Mouse (Mus musculus) hindbrain, embryonic 14.5 days (tissue): ENCODE results near the gene Gm21962. TPM values are rescaled to one million over a fixed set of nuclear protein-coding genes. Genes with fewer than 3 reads are reported as not detected.
A peak's percentile ranks its signal among the peaks of the same experiment; 100 is the strongest.
"Not testable (repeated sequence)": the region's sequence is repeated elsewhere in the genome, so short reads cannot be mapped to it uniquely, and the experiment has no call there.

Source experiments
- ATAC-seq: fragments of 200-750 bp; cut with Nextera tagmentation; 2 replicates; pipeline ENCODE4 v1.8.0; 2017; ENCODE audit warnings: moderate number of reproducible peaks, mild to moderate bottlenecking, moderate TSS enrichment, moderate library complexity; ENCODE audit not compliant: low FRiP score
- DNase-seq: peaks from one replicate; pipeline ENCODE4 v3.0.0-alpha.2; 2015; ENCODE audit warnings: low spot score
- H3K27ac ChIP-seq: fragments of 300-500 bp; sonication (generic); 2 replicates; pipeline ENCODE4 v1.5.1; 2014; ENCODE audit warnings: mild to moderate bottlenecking, moderate library complexity
- H3K27me3 ChIP-seq: fragments of 300-500 bp; sonication (generic); 2 replicates; pipeline ENCODE4 v1.6.1; 2014; ENCODE audit warnings: mild to moderate bottlenecking, low read length, mixed read lengths; ENCODE audit not compliant: control insufficient read depth, insufficient read depth
- H3K36me3 ChIP-seq: fragments of 300-500 bp; sonication (generic); replicated peaks from 2 replicates; pipeline ENCODE4 v1.6.1; 2014; ENCODE audit not compliant: control insufficient read depth, insufficient read depth
- H3K4me1 ChIP-seq: fragments of 300-500 bp; sonication (generic); replicated peaks from 2 replicates; pipeline ENCODE4 v1.6.1; 2014; ENCODE audit warnings: antibody characterized with exemption, low read length, mixed read lengths; ENCODE audit not compliant: control insufficient read depth, insufficient read depth
- H3K4me2 ChIP-seq: fragments of 300-500 bp; sonication (generic); replicated peaks from 2 replicates; pipeline ENCODE4 v1.6.1; 2014; ENCODE audit warnings: mild to moderate bottlenecking, moderate library complexity
- H3K4me3 ChIP-seq: fragments of 300-500 bp; sonication (generic); replicated peaks from 2 replicates; pipeline ENCODE4 v1.5.1; 2014; ENCODE audit warnings: mild to moderate bottlenecking, low read length
- H3K9ac ChIP-seq: fragments of 300-500 bp; sonication (generic); 2 replicates; pipeline ENCODE4 v1.6.1; 2014
- H3K9me3 ChIP-seq: fragments of 300-500 bp; sonication (generic); 2 replicates; pipeline ENCODE4 v1.6.1; 2016; ENCODE audit warnings: low read length; ENCODE audit not compliant: control insufficient read depth
- WGBS: fragments of 180-500 bp; shearing (Covaris S2); extraction: QIAGEN DNeasy Blood & Tissue Kit; methylation state at CpG from one replicate; pipeline ENCODE4 v1.1.7; 2014; 5-methylcytosine and 5-hydroxymethylcytosine counted together
- polyA plus RNA-seq: library from polyadenylated mRNA; unstranded; fragments of >200 nt; fragmentation: Nextera tagmentation; extraction: Ambion mirVana; gene quantifications from 2 replicates; pipeline ENCODE4 v1.2.1, GENCODE M21; 2014

The Gm21962 gene
- not detected in 2 replicates for polyA plus RNA-seq

DNA sequence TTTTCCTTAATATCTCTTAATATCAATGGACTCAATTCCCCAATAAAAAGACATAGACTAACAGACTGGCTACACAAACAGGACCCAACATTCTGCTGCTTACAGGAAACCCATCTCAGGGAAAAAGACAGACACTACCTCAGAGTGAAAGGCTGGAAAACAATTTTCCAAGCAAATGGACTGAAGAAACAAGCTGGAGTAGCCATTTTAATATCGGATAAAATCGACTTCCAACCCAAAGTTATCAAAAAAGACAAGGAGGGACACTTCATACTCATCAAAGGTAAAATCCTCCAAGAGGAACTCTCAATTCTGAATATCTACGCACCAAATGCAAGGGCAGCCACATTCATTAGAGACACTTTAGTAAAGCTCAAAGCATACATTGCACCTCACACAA, at the start of gene Gm21962:
Gene Gm21962 (plus strand): TSS at position 301 of the 400 bp plus-strand sequence.
- not testable (repeated sequence) for H3K4me2 ChIP-seq, H3K9me3 ChIP-seq, H3K27ac ChIP-seq, ATAC-seq, H3K4me3 ChIP-seq, H3K4me1 ChIP-seq, H3K9ac ChIP-seq, DNase-seq, H3K27me3 ChIP-seq, H3K36me3 ChIP-seq
- WGBS, result no CpG with 5 or more reads among the region's 3 CpGs

DNA sequence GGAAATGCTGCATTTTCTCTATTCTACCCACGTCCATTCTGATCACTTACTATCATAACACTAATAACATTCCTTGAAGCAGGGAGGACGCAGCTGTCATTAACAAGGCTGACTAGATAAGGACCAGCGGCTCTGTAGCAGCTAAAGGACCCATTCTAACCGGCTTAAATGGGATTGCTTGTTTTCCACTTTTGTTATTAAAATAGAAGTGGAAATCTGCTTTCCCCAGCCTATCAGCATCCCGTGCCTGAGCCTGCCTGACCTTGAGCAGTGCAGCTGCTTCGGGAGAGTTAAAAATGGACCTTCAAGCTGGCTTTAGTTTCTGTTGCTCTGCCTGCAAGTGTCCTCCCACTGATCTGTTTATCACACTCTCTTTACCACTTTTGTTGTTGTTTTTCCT, 49.2 kb upstream of the Gm21962 start:
- no peak overlapping the region for H3K4me2 ChIP-seq
- no peak overlapping the region for H3K27ac ChIP-seq
- H3K4me3 ChIP-seq, result no peak overlapping the region
- WGBS, result 31% methylated on average over 6 of the region's 6 CpGs
- peaks cover 20% of the 10 kb centered on the region for H3K27me3 ChIP-seq
- peaks cover 13% of the 10 kb centered on the region; the same call in 1 of the 2 replicates for H3K4me1 ChIP-seq
- H3K36me3 ChIP-seq, result no peaks in the 10 kb centered on the region
- DNase-seq (no peak), ATAC-seq (no peak)
- H3K9me3 ChIP-seq, result no peaks in the 10 kb centered on the region
- H3K9ac ChIP-seq, result no peak overlapping the region

DNA sequence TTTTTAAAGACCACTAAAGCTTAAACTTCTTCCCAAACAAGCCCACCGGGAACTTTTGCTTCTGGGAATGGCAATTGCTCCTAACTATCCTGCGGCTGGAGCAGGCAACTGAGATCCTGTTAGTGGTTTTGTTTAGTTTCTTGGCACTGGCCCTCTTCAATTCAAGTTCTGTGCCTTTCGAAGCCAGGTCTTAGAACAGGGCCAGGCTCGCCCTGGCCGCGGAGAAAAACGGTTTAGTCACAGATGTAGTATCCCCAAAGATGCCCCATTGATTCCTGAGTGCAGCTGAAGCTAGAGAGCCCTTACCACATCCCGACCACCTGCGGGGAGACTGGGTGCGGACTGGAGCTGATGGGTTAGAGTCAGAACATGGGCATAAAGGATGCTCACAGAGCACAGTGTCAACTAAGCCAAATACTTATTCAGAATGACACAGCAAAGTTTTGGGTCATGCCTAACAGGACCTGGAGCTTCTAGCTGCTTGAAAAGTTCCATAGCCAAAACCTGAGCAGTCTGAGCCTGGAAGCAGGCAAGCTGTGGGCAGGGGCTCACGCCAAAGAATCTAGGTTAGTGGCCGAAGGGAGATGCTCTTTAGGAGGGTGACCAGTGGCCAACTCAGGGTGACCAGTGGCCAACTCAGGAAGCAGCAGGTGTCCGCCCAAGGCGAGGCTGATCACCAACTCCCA, 48.3 kb upstream of the Gm21962 start:
- peak overlapping the region; percentile 69 for H3K4me2 ChIP-seq
- no peak overlapping the region for H3K9ac ChIP-seq
- peaks cover 13% of the 10 kb centered on the region; the same call in 1 of the 2 replicates for H3K4me1 ChIP-seq
- H3K27me3 ChIP-seq, result peaks cover 20% of the 10 kb centered on the region
- H3K27ac ChIP-seq, result no peak overlapping the region
- H3K36me3 ChIP-seq, result no peaks in the 10 kb centered on the region
- WGBS, result 26% methylated on average over 14 of the region's 14 CpGs
- H3K9me3 ChIP-seq, result no peaks in the 10 kb centered on the region
- no peak for DNase-seq
- peak overlapping the region; percentile 37 for H3K4me3 ChIP-seq
- ATAC-seq, result peak; percentile 49; the same call in 1 of the 2 replicates

DNA sequence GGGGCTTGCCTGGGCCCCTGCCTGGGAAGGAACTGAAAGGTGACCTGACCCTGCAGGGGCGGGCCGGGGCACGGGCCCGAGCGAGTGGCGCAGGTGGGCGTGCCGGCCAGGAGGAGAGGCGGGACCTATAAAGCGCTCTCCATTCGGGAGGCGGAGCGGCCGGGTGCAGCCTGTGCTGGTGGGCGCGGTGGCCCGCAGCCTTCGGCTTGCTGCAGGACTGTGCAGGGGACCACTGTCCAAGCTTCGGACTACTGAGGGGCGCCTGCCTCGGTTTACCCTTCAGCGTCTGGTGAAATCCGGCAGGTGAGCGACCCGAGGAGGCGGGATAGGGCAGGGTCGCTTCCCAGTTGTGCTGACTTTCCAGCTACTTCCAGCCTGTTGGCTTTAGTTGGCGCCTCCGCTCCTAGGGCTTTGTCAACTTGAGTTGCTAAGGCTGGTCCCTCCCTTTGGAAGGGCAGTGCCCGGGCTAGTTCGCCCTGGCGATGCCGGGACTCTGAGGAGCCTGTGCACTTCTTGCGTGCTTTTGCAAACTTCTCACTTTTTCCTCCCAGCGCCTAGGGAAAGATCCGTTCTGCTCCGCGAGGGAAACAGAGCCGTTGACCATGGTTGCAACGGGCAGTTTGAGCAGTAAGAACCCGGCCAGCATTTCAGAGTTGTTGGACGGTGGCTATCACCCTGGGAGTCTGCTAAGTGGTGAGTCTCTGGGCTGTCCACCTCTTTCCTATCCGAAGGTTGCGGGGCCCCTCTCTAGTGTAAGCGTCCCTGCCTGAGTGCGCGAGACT, 47.6 kb upstream of the Gm21962 start:
- 1% methylated on average over 45 of the region's 47 CpGs for WGBS

DNA sequence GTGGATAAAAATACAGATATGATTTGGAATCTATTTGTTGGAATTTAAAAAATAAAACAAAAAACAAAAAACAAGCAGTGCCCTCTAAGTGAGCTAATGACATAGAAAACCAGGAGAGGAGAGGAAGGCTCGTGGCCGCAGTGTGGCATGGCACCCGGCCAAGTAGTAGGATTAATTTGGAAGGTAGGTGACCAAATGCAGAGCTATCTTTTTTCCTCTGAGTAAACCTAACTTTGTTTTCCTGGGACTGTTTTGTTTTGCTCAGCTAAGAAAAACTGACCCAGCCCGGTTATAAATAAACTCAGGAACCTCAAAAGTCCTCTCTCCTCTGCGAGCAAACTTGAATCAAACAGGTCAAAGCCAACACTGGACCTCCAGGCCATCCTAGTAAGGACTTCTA, 46.3 kb upstream of the Gm21962 start:
- no peaks in the 10 kb centered on the region for H3K9me3 ChIP-seq
- peaks cover 13% of the 10 kb centered on the region; the same call in 1 of the 2 replicates for H3K4me1 ChIP-seq
- H3K4me2 ChIP-seq, result no peak overlapping the region; the same call in 1 of the 2 replicates
- peaks cover 20% of the 10 kb centered on the region for H3K27me3 ChIP-seq
- DNase-seq (no peak), ATAC-seq (no peak)
- H3K4me3 ChIP-seq, result no peak overlapping the region
- no peaks in the 10 kb centered on the region for H3K36me3 ChIP-seq
- 81% methylated on average over 5 of the region's 5 CpGs for WGBS
- H3K27ac ChIP-seq, result no peak overlapping the region
- H3K9ac ChIP-seq, result no peak overlapping the region

More for the DNA sequence above, 47.6 kb upstream of the Gm21962 start:
- DNase-seq (peak; percentile 34), ATAC-seq (peak; percentile 84; the same call in 1 of the 2 replicates)
- Histone ChIP-seq H3K4me3 (peak overlapping the region; percentile 37), H3K9ac (peak overlapping the region; percentile 1; the same call in 1 of the 2 replicates), H3K36me3 (no peaks in the 10 kb centered on the region), H3K27ac (no peak overlapping the region), H3K9me3 (no peaks in the 10 kb centered on the region), H3K4me1 (peaks cover 13% of the 10 kb centered on the region; the same call in 1 of the 2 replicates), H3K27me3 (peaks cover 20% of the 10 kb centered on the region), H3K4me2 (peak overlapping the region; percentile 69)

DNA sequence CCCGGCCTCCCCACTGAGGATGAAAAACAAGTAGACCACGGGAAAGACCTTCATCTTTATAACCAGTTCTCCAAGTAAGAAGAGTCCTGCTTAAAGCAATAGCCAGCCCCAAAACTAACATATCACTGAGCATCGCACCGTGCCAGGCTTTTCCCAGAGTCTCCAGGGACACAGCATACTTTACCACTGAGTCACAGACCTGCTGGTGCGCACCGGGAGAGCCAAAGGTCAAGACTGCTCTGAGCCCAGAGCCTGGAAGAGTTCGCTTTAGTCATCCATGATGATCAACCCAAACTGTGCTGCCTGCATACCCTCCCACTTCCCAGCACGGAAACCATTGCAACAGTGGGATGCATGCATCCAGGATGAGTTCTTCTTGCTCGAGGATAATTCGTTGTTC, 37.6 kb upstream of the Gm21962 start:
- no peaks in the 10 kb centered on the region for H3K27me3 ChIP-seq
- H3K36me3 ChIP-seq, result no peaks in the 10 kb centered on the region
- no peaks in the 10 kb centered on the region for H3K9me3 ChIP-seq
- no peak for ATAC-seq
- H3K27ac ChIP-seq, result no peak overlapping the region
- 88% methylated on average over 10 of the region's 10 CpGs for WGBS
- no peak for DNase-seq
- H3K4me1 ChIP-seq, result no peaks in the 10 kb centered on the region
- H3K4me3 ChIP-seq, result no peak overlapping the region
- H3K9ac ChIP-seq, result no peak overlapping the region
- no peak overlapping the region for H3K4me2 ChIP-seq

DNA sequence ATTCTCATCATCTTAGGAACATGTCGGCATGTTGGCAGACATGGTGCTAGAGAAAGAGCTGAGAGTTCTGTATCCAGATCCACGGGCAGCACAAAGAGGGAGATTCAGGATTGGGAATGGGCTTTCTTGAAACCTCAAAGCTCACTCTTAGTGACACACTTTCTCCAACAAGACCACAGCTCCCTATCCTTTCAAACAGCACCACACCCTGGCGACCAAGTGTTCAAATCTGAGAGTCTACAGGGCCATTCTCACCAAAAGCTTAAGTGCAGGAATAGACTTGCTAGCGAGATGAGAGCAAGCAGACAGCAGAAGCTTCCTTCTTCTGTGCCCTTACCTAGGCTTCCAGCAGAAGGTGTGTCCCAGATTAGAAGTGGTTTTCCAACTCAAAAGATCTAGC, 34.8 kb upstream of the Gm21962 start:
- DNase-seq (no peak), ATAC-seq (no peak)
- Histone ChIP-seq H3K36me3 (no peaks in the 10 kb centered on the region), H3K4me3 (no peak overlapping the region), H3K9ac (no peak overlapping the region), H3K27ac (no peak overlapping the region), H3K4me2 (no peak overlapping the region), H3K9me3 (no peaks in the 10 kb centered on the region), H3K4me1 (no peaks in the 10 kb centered on the region), H3K27me3 (no peaks in the 10 kb centered on the region)
- 88% methylated on average over 4 of the region's 4 CpGs for WGBS

DNA sequence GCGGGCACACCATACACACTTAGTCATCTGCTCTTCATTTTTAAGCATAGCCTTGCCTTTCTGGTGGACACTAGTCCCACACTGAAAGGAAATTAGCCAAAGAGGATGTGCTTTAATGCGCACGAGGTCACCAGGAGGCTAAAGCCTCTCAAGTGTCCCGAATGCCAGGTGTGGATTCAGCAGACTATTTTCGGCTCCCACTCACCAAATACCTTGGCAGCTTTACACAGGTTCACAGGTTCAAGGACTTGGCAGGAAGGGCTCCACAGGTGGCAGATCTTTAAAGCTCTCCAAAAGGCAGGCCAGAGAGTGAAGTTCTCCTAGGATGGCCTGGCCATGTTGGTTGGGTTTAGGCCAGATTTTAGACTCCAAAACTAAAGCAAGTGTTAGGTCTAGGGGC, 30.1 kb upstream of the Gm21962 start:
- no peaks in the 10 kb centered on the region for H3K4me1 ChIP-seq
- no peak overlapping the region for H3K4me2 ChIP-seq
- H3K9ac ChIP-seq, result no peak overlapping the region
- H3K27ac ChIP-seq, result no peak overlapping the region
- H3K27me3 ChIP-seq, result no peaks in the 10 kb centered on the region
- no peak for ATAC-seq
- H3K4me3 ChIP-seq, result no peak overlapping the region
- WGBS, result 94% methylated on average over 5 of the region's 5 CpGs
- H3K36me3 ChIP-seq, result no peaks in the 10 kb centered on the region
- no peak for DNase-seq
- no peaks in the 10 kb centered on the region for H3K9me3 ChIP-seq

DNA sequence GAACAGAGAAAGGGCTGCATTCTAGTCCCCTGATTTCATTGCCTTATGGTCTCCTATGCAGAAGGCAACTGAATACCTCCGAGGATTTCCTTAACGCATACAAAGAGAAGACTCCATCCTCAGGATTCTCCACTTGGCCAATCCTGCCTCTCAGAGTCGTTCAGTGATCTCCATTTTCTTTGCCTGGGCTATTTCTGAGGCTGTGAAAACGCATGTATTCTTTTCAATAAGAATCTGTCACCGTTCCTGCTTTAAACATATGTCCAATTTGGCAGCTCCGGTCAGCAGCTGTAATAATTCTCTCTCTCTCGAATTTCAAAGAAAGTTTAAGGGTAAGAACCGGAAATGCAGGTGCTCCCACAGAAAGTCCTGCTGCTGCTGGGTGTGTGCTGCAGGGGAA, 29.2 kb upstream of the Gm21962 start:
- no peak for DNase-seq
- Histone ChIP-seq H3K36me3 (no peaks in the 10 kb centered on the region), H3K9ac (no peak overlapping the region), H3K27ac (no peak overlapping the region), H3K27me3 (no peaks in the 10 kb centered on the region), H3K4me3 (no peak overlapping the region), H3K9me3 (no peaks in the 10 kb centered on the region), H3K4me1 (no peaks in the 10 kb centered on the region), H3K4me2 (no peak overlapping the region)
- no peak for ATAC-seq
- 44% methylated on average over 8 of the region's 8 CpGs for WGBS
